Mouse (Mus musculus) forebrain, embryonic 13.5 days (tissue): ENCODE data around the gene Hic1. TPM values are rescaled to one million over a fixed set of nuclear protein-coding genes. Genes with fewer than 3 reads are reported as not detected.
A peak's percentile ranks its signal among the peaks of the same experiment; 100 is the strongest.

Experiments used
- ATAC-seq: fragments of 200-750 bp; cut with Nextera tagmentation; 2 replicates; pipeline ENCODE4 v1.8.0; 2017
- H3K27ac ChIP-seq: fragments of 300-500 bp; sonication (generic); 2 replicates; pipeline ENCODE4 v1.5.1; 2015; ENCODE audit warnings: inconsistent platforms, mild to moderate bottlenecking, moderate library complexity
- H3K27me3 ChIP-seq: fragments of 300-500 bp; sonication (generic); 2 replicates; pipeline ENCODE4 v1.6.1; 2015; ENCODE audit warnings: mild to moderate bottlenecking, inconsistent platforms
- H3K36me3 ChIP-seq: fragments of 300-500 bp; sonication (generic); 2 replicates; pipeline ENCODE4 v1.6.1; 2015; ENCODE audit warnings: mild to moderate bottlenecking, inconsistent platforms; ENCODE audit not compliant: poor library complexity, severe bottlenecking
- H3K4me1 ChIP-seq: fragments of 300-500 bp; sonication (generic); 2 replicates; pipeline ENCODE4 v1.6.1; 2015; ENCODE audit warnings: inconsistent platforms
- H3K4me2 ChIP-seq: fragments of 300-500 bp; sonication (generic); 2 replicates; pipeline ENCODE4 v1.6.1; 2015; ENCODE audit warnings: inconsistent platforms, mild to moderate bottlenecking, moderate library complexity
- H3K4me3 ChIP-seq: fragments of 300-500 bp; sonication (generic); 2 replicates; pipeline ENCODE4 v1.5.1; 2015; ENCODE audit warnings: mild to moderate bottlenecking, inconsistent platforms
- H3K9ac ChIP-seq: fragments of 300-500 bp; sonication (generic); 2 replicates; pipeline ENCODE4 v1.6.1; 2015; ENCODE audit warnings: mild to moderate bottlenecking, inconsistent platforms
- H3K9me3 ChIP-seq: fragments of 300-500 bp; sonication (generic); replicated peaks from 2 replicates; pipeline ENCODE4 v1.6.1; 2016; ENCODE audit warnings: inconsistent platforms
- WGBS: fragments of 180-500 bp; shearing (Covaris S2); methylation state at CpG from one replicate; pipeline ENCODE4 v1.1.7; 2015; 5-methylcytosine and 5-hydroxymethylcytosine counted together
- polyA plus RNA-seq: library from polyadenylated mRNA; unstranded; fragments of >200 nt; fragmentation: Nextera tagmentation; extraction: Ambion mirVana; gene quantifications from 2 replicates; pipeline ENCODE4 v1.2.1, GENCODE M21; 2015

Hic1 gene
- polyA plus RNA-seq, 1 experiment from 2014 or later, result 1.5 TPM

GRCm38 (mm10) chr11:75172151-75173094, 3.1 kb upstream of the Hic1 start:
- Histone ChIP-seq H3K27me3 (peaks cover 67% of the 10 kb centered on the region), H3K4me1 (peaks cover 65% of the 10 kb centered on the region), H3K4me3 (peak overlapping the region; percentile 66), H3K9me3 (no peaks in the 10 kb centered on the region), H3K36me3 (0 out of 2 replicates have a peak, but pooled peaks cover 10% of the 10 kb centered on the region), H3K9ac (peak overlapping the region; percentile 69), H3K4me2 (peak overlapping the region; percentile 81), H3K27ac (0 out of 2 replicates have a peak overlapping the region, but pooled peaks have one; percentile 19)
- peak; percentile 0; the same call in 1 of the 2 replicates for ATAC-seq
- under 1% methylated on average over 65 of the region's 75 CpGs for WGBS

DNA sequence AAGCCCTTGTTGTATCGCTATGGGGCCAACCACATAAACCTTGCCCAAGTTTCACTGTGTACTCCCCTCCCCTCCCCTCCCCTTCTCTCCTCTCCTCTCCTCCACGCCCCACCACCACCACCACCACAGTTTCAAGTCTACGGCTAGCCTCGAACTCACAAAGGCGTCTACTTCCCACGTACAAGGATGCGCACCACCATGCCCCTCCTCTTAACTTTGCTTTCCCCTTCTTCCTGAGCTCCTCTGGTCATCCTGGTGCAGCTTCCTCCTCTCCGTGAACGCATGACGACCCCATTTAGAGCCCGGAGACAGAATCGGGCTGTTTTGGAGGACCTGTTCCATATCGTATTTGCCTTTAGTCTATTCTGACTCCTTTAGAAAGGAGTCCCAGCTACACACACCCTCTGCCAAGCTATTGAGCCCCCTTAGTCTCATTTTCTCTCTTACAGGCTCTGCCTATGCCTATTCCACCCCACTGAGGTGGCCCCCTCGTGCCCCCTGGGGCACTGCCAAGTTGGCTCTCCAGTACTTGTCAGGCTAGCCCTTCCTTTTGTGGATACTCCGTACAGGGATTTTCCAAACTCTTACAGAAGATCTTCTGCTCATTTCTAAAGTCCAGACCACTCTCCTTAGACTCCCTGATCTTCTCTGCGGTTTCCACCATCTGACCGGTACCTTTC, 2.0 kb upstream of the Hic1 start:
- WGBS, result 5% methylated on average over 17 of the region's 17 CpGs
- 0 out of 2 replicates have a peak, but pooled peaks cover under 1% of the 10 kb centered on the region for H3K36me3 ChIP-seq
- peaks cover 75% of the 10 kb centered on the region for H3K4me1 ChIP-seq
- no peak overlapping the region for H3K27ac ChIP-seq
- H3K27me3 ChIP-seq, result peaks cover 78% of the 10 kb centered on the region
- H3K9ac ChIP-seq, result no peak overlapping the region
- H3K9me3 ChIP-seq, result no peaks in the 10 kb centered on the region
- peak overlapping the region; percentile 81 for H3K4me2 ChIP-seq
- peak overlapping the region; percentile 66 for H3K4me3 ChIP-seq
- ATAC-seq, result no peak

- peaks cover 89% of the 10 kb centered on the region for H3K27me3 ChIP-seq
Observed at GRCm38 (mm10) chr11:75170136-75170751, 925 bp upstream of the Hic1 start.

GRCm38 (mm10) chr11:75168590-75169361, 543 bp downstream of the Hic1 start:
- Histone ChIP-seq H3K27me3 (peaks cover 97% of the 10 kb centered on the region), H3K27ac (no peak overlapping the region), H3K36me3 (0 out of 2 replicates have a peak, but pooled peaks cover under 1% of the 10 kb centered on the region), H3K4me1 (peaks cover 80% of the 10 kb centered on the region), H3K9me3 (no peaks in the 10 kb centered on the region), H3K4me2 (peak overlapping the region; percentile 83), H3K9ac (peak overlapping the region; percentile 63), H3K4me3 (peak overlapping the region; percentile 45)
- WGBS, result under 1% methylated on average over 70 of the region's 83 CpGs
- ATAC-seq, result peak; percentile 19; the same call in 1 of the 2 replicates

More at GRCm38 (mm10) chr11:75170136-75170751, 925 bp upstream of the Hic1 start:
- peak overlapping the region; percentile 83 for H3K4me2 ChIP-seq
- no peak overlapping the region for H3K27ac ChIP-seq
- under 1% methylated on average over 38 of the region's 38 CpGs for WGBS
- H3K9me3 ChIP-seq, result no peaks in the 10 kb centered on the region
- peak; percentile 72 for ATAC-seq
- peak overlapping the region; percentile 47 for H3K9ac ChIP-seq
- H3K4me3 ChIP-seq, result peak overlapping the region; percentile 45
- H3K36me3 ChIP-seq, result no peaks in the 10 kb centered on the region
- H3K4me1 ChIP-seq, result peaks cover 86% of the 10 kb centered on the region

- Histone ChIP-seq H3K27me3 (peaks cover 100% of the 10 kb centered on the region), H3K36me3 (peaks cover 9% of the 10 kb centered on the region), H3K9ac (peak overlapping the region; percentile 63), H3K27ac (no peak overlapping the region), H3K9me3 (no peaks in the 10 kb centered on the region), H3K4me3 (peak overlapping the region; percentile 45), H3K4me2 (peak overlapping the region; percentile 83), H3K4me1 (peaks cover 73% of the 10 kb centered on the region)
- no peak for ATAC-seq
- WGBS, result 3% methylated on average over 52 of the region's 63 CpGs
Observed at GRCm38 (mm10) chr11:75167643-75168589, 1.4 kb downstream of the Hic1 start.

- Histone ChIP-seq H3K27ac (no peak overlapping the region), H3K9ac (peak overlapping the region; percentile 49), H3K4me1 (peaks cover 65% of the 10 kb centered on the region), H3K4me3 (peak overlapping the region; percentile 45), H3K4me2 (peak overlapping the region; percentile 48), H3K36me3 (peaks cover 18% of the 10 kb centered on the region), H3K27me3 (peaks cover 95% of the 10 kb centered on the region), H3K9me3 (no peaks in the 10 kb centered on the region)
- no peak for ATAC-seq
- 2% methylated on average over 58 of the region's 68 CpGs for WGBS
Observed at GRCm38 (mm10) chr11:75166861-75167642, 2.3 kb downstream of the Hic1 start.

DNA sequence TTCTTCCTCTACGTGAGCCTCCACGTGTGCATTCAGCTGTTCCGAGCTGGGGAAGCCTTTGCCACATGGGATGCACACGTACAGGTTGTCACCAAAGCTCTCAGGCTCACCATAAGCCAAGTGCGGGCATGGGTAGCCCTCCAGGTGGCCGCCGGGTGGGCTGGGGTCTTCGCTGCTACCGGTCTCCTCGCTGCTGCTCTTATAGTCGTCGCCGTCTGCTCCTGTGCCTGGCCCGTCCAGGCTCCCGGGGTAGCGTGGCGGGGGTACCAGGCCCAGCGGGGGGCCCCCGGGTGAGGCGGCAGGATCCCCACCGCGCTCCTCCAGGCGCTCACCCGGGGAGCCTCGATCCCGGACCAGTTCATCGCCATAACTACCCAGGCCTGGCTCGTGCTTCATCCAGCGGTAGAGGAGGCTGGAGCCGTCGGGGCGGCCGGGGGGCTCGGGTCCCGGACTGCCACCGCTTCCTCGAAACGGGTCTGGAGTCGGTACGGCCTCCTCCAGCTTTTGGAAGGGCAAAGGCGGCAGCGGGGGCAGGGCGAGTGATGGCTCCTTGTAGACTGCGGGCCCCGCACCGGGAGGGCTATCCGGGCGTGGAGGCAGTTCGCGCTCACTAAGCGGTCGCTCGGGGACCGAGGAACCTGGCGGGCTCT, 3.0 kb downstream of the Hic1 start:
- no peak for ATAC-seq
- Histone ChIP-seq H3K36me3 (peaks cover 24% of the 10 kb centered on the region), H3K4me3 (peak overlapping the region; percentile 45), H3K27ac (no peak overlapping the region), H3K4me1 (peaks cover 57% of the 10 kb centered on the region), H3K9ac (0 out of 2 replicates have a peak overlapping the region, but pooled peaks have one; percentile 49), H3K4me2 (peak overlapping the region; percentile 48), H3K9me3 (no peaks in the 10 kb centered on the region), H3K27me3 (peaks cover 87% of the 10 kb centered on the region)
- WGBS, result 4% methylated on average over 48 of the region's 55 CpGs

- ATAC-seq, result no peak
- Histone ChIP-seq H3K27me3 (peaks cover 80% of the 10 kb centered on the region), H3K9ac (0 out of 2 replicates have a peak overlapping the region, but pooled peaks have one; percentile 14), H3K4me1 (peaks cover 53% of the 10 kb centered on the region), H3K36me3 (peaks cover 31% of the 10 kb centered on the region), H3K4me2 (peak overlapping the region; percentile 48), H3K9me3 (no peaks in the 10 kb centered on the region), H3K4me3 (peak overlapping the region; percentile 45), H3K27ac (no peak overlapping the region)
- WGBS, result 4% methylated on average over 54 of the region's 54 CpGs
Observed at GRCm38 (mm10) chr11:75165441-75166192, 3.7 kb downstream of the Hic1 start.

- H3K9ac ChIP-seq, result no peak overlapping the region
- H3K9me3 ChIP-seq, result no peaks in the 10 kb centered on the region
- no peak overlapping the region for H3K4me2 ChIP-seq
- H3K4me1 ChIP-seq, result peaks cover 45% of the 10 kb centered on the region
- no peak overlapping the region for H3K27ac ChIP-seq
- 16% methylated on average over 15 of the region's 15 CpGs for WGBS
- peaks cover 72% of the 10 kb centered on the region for H3K27me3 ChIP-seq
- ATAC-seq, result no peak
- H3K36me3 ChIP-seq, result peaks cover 40% of the 10 kb centered on the region
- H3K4me3 ChIP-seq, result no peak overlapping the region
Observed at GRCm38 (mm10) chr11:75164750-75165149, 4.6 kb downstream of the Hic1 start.
